Mouse (Mus musculus): ENCODE measurements around the gene B230104I21Rik.

GRCm38 (mm10) chr4:154293735-154294201 is 42.2 kb upstream of the B230104I21Rik start:
- no peak for TF ChIP-seq CTCF (IDR thresholded peaks at IDR 0.05; ENCODE audit: borderline replicate concordance, extremely low read depth, insufficient read depth, insufficient read length)
- TF ChIP-seq POLR2A (IDR thresholded peaks at IDR 0.05; ENCODE audit: borderline replicate concordance, extremely low read depth, insufficient read depth, insufficient read length, poor library complexity, severe bottlenecking) = no peak
